Mouse (Mus musculus): ENCODE measurements around the gene Plvap. TPM values are rescaled to one million over a fixed set of nuclear protein-coding genes. Genes with fewer than 3 reads are reported as not detected.

The Plvap gene
- polyA plus RNA-seq, 1 experiment = 9.7 TPM

- DNase-seq (ENCODE audit: extremely low spot score in 1 of 2, low spot score in 1 of 2) = no peak
Observed at GRCm38 (mm10) chr8:71527162-71527870, 15.8 kb upstream of the Plvap start.

- no peak for DNase-seq (ENCODE audit: extremely low spot score in 1 of 2, low spot score in 1 of 2)
Observed at GRCm38 (mm10) chr8:71526272-71526671, 14.7 kb upstream of the Plvap start.

GRCm38 (mm10) chr8:71525226-71526050 lies 13.9 kb upstream of the Plvap start, which contains the start of gene Ccdc194:
Gene Ccdc194 (minus strand): TSS chr8:71525711.
- DNase-seq (ENCODE audit: extremely low spot score in 1 of 2, low spot score in 1 of 2) = no peak

DNA sequence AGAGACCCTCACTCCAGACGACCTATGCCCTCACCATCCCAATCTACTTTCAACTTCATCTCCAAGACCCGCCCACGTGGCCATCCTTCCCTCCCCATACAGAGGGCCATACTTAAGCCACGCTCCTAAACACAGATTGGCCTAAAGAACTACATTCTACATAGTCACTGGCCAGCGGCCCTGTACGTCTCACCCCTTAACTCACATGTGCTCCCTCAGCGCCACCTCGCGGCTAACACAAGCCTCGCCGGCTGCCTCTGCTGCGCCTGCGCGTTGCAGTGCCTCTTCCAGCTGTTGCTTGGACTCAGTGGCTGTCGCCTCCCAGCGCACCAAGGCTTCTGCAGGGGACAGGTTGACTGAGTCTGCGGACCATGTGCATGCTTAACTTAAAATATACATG lies 10.1 kb upstream of the Plvap start:
- peak; percentile 81 to 95 for DNase-seq (ENCODE audit: extremely low spot score in 1 of 2, low spot score in 1 of 2)

GRCm38 (mm10) chr8:71519037-71519825 lies 7.7 kb upstream of the Plvap start:
- DNase-seq (ENCODE audit: extremely low spot score in 1 of 2, low spot score in 1 of 2) = peak in 1 of 2 experiments; percentile 51

DNA sequence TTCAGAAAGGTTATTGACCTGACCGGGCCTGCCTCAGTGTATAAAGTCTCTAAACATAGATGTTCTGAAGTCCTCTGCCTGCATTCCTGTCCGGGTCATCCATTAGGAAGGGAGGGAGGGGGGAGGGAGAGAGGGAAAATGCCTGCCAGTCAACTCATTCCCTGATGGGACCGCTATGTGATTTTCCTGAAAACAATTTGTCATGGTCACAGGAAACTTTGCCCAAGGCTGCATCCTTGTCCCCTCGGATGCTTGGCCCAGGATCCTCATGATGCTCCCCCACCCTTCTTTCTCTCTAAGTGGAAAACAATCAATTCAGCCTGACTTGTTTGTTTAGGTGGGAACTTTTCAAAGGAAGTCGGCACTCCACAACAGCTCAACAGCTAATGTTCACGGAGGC lies 5.2 kb upstream of the Plvap start:
- DNase-seq (ENCODE audit: extremely low spot score in 1 of 2, low spot score in 1 of 2) = no peak

GRCm38 (mm10) chr8:71515043-71515442 lies 3.5 kb upstream of the Plvap start:
- DNase-seq (ENCODE audit: extremely low spot score in 1 of 2, low spot score in 1 of 2) = no peak

GRCm38 (mm10) chr8:71513018-71513754 lies 1.6 kb upstream of the Plvap start:
- DNase-seq (ENCODE audit: extremely low spot score in 1 of 2, low spot score in 1 of 2) = no peak

GRCm38 (mm10) chr8:71509316-71509715 lies 2.2 kb downstream of the Plvap start:
- DNase-seq (ENCODE audit: extremely low spot score in 1 of 2, low spot score in 1 of 2) = no peak

GRCm38 (mm10) chr8:71507589-71508104 lies 3.9 kb downstream of the Plvap start:
- peak; percentile 60 to 86 for DNase-seq (ENCODE audit: extremely low spot score in 1 of 2, low spot score in 1 of 2)

- no peak for DNase-seq (ENCODE audit: extremely low spot score in 1 of 2, low spot score in 1 of 2)
Observed at GRCm38 (mm10) chr8:71505979-71506378, 5.6 kb downstream of the Plvap start.

DNA sequence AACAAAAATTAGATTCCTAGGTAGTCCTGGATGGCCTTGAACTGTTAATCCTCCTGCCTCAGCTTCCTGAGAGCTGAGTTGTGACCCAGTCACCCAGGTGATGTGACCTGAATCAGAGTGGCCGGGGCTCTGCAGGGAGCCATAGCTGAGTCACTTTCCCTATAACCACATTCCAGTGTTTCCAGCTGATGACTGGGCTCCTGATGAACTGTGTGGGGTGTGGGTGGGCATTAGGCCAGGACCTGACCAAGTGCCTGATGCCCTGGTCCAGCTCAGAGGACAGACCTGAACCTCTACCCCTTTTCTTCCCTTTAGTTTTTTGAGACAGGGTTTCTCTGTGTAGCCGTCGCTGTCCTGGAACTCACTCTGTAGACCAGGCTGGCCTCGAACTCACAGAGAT lies 6.2 kb downstream of the Plvap start:
- DNase-seq (ENCODE audit: extremely low spot score in 1 of 2, low spot score in 1 of 2) = no peak

- no peak for DNase-seq (ENCODE audit: extremely low spot score in 1 of 2, low spot score in 1 of 2)
Observed at GRCm38 (mm10) chr8:71504349-71504748, 7.2 kb downstream of the Plvap start.

DNA sequence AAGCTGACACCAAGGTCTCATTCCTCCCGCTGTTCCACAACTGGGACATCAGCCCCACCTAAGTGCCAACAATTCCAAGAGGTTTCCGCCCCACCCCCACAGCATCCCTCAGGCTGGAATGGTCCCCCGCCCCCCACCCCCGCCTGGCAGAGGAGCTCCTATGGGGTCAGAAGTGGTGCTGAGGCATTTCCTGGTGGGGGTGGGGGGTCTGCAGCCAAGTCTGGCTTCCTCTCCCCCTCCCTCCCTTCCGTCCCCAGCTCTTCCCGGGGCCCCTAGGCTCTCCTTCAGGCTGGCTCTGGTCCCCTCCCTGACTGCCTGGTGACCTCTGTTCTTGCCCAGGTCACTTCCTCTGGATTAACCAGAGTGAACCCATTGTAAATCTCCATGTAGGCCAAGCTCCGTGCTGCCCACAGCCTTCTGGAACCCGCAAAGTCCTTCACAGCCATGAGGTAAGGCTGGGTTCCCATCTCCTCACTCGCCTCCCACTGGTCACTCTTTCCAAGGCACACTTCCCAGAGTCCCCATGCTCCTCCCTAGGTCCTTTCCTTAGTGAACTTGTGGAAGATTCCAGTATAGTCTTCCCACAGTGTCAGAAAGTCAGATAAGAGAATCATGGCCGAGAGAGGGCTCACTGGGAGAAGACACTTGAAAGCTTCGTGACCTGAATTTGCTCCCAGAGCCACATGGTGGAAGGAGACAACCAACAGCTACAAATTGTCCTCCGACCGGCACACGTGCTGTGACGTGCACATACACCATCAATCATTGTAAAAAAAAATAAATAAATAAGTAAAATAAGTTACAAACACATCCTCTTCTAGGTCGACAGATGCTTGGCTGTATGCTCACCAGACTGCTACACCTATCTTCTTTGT lies 12.5 kb downstream of the Plvap start:
- no peak for DNase-seq (ENCODE audit: extremely low spot score in 1 of 2, low spot score in 1 of 2)

- no peak for DNase-seq (ENCODE audit: extremely low spot score in 1 of 2, low spot score in 1 of 2)
Observed at GRCm38 (mm10) chr8:71497881-71498501, 13.6 kb downstream of the Plvap start.

DNA sequence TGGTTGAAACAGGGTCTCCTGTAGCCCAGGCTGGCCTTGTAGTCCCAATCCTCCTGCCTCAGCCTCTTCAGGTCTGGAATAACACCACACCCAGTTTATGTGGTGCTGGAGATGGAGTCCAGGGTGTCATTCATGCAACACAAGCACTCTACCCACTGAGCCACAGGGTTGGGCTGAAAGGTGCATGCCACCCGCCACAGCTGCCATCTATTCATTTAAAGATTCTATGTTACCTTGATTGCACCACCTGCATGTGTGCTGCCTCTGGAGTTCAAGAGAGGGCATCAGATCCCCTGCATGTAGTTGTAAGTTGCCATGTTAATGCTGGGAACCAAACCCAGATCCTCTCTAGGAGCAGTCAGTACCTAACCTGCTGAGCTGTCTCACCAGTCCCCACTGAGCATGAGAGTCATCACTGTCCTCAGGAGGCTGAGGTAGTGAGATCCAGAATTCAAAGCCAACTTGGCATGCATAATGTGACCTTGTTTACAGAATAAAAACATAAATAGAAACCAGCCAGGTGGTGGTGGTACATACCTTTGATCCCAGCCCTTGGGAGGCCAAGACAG lies 14.4 kb downstream of the Plvap start:
- no peak for DNase-seq (ENCODE audit: extremely low spot score in 1 of 2, low spot score in 1 of 2)

- DNase-seq (ENCODE audit: extremely low spot score in 1 of 2, low spot score in 1 of 2) = peak in 1 of 2 experiments; percentile 45
Observed at GRCm38 (mm10) chr8:71496481-71496880, 15.1 kb downstream of the Plvap start.

- DNase-seq (ENCODE audit: extremely low spot score in 1 of 2, low spot score in 1 of 2) = no peak
Observed at GRCm38 (mm10) chr8:71495811-71496210, 15.7 kb downstream of the Plvap start.
